Mouse (Mus musculus) erythroblast, embryonic 14.5 days (primary cell): ENCODE measurements around the gene Zfp536.

Experiments
- GATA1 ChIP-seq: IDR thresholded peaks from 2 replicates; pipeline ENCODE4 v1.6.1; 2012; ENCODE audit warnings: low read length, inconsistent platforms, mixed read lengths
- TAL1 ChIP-seq: IDR thresholded peaks from 3 replicates; pipeline ENCODE4 v1.6.1; 2012; ENCODE audit warnings: low read length, inconsistent platforms, mixed read lengths

DNA sequence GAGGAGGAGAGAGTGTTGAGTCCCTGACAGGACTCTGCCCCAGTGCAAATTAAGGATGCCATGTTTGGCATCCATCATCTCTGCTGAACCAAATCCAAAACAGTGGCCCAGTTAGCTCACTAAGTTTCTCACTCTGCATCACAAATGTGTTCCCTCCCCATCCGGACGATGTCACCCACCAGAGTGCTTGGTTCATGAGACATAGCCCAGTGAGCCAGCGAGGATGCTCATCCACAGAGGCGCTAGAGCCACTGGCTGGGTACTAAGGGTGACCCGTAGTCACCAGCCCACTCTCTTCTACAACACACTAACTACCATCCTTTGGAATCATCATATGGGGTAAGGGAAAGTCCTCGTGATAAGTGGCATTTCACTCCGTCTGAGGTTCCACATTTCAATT is 56.4 kb downstream of the Zfp536 start:
- no peak for TF ChIP-seq GATA1
- no peak for TF ChIP-seq TAL1
